Mouse (Mus musculus): ENCODE measurements around the gene Rnf150.

- TF ChIP-seq ZC3H11A (IDR thresholded peaks at IDR 0.05; ENCODE audit: low read depth, low read length), result no peak
- TF ChIP-seq CHD2 (IDR thresholded peaks at IDR 0.05; ENCODE audit: low read length), result no peak
- no peak for TF ChIP-seq POLR2A (IDR thresholded peaks at IDR 0.05; ENCODE audit: low read depth, low read length)
- TF ChIP-seq NRF1 (IDR thresholded peaks at IDR 0.05; ENCODE audit: low read depth, low read length), result no peak
- no peak for TF ChIP-seq CTCF (conservative IDR thresholded peaks at IDR 0.05 in 1 of 2, IDR thresholded peaks at IDR 0.05 in 1 of 2; ENCODE audit: low read depth in 2 of 2, low read length in 2 of 2)
- no peak for TF ChIP-seq USF1 (IDR thresholded peaks at IDR 0.05; ENCODE audit: low read depth, low read length)
- TF ChIP-seq EP300 (IDR thresholded peaks at IDR 0.05; ENCODE audit: low read length), result no peak
- no peak for TF ChIP-seq SIN3A (IDR thresholded peaks at IDR 0.05; ENCODE audit: low read length)
- TF ChIP-seq MAX (IDR thresholded peaks at IDR 0.05; ENCODE audit: low read length), result no peak
- no peak for TF ChIP-seq ZNF384 (IDR thresholded peaks at IDR 0.05; ENCODE audit: low read depth, low read length)
- TF ChIP-seq KAT2A (IDR thresholded peaks at IDR 0.05; ENCODE audit: insufficient replicate concordance, low read length), result no peak
- TF ChIP-seq ZMIZ1 (IDR thresholded peaks at IDR 0.05; ENCODE audit: low read depth, low read length), result no peak
- no peak for TF ChIP-seq MAFK (IDR thresholded peaks at IDR 0.05; ENCODE audit: insufficient replicate concordance, low read length)
These were observed 76.8 kb downstream of the Rnf150 start for GRCm38 (mm10) chr8:82939912-82940311.

Data from CH12.LX (cell line).